Mouse (Mus musculus): ENCODE measurements around the gene Pitx2. TPM values are rescaled to one million over a fixed set of nuclear protein-coding genes. Genes with fewer than 3 reads are reported as not detected.
A peak's percentile ranks its signal among the peaks of the same experiment; 100 is the strongest.

The Pitx2 gene
- polyA plus RNA-seq, 1 experiment, result not detected

- Histone ChIP-seq H3K4me3 (replicated peaks) (peak overlapping the region; percentile 29), H3K4me1 (ENCODE audit: control insufficient read depth) (no peaks in the 10 kb centered on the region; the same call in 1 of the 2 replicates), H3K36me3 (ENCODE audit: control insufficient read depth) (no peaks in the 10 kb centered on the region), H3K27me3 (ENCODE audit: control insufficient read depth) (peaks cover 99% of the 10 kb centered on the region), H3K9me3 (ENCODE audit: control insufficient read depth, low read length) (peaks cover 6% of the 10 kb centered on the region; the same call in 1 of the 2 replicates)
- no peak for TF ChIP-seq GATA1 (IDR thresholded peaks at IDR 0.05; ENCODE audit: low read length)
- TF ChIP-seq TAL1 (IDR thresholded peaks at IDR 0.05; ENCODE audit: low read length), result no peak
Observed at GRCm38 (mm10) chr3:129214146-129214665, 14.5 kb downstream of the Pitx2 start.

GRCm38 (mm10) chr3:129214666-129215161 is 15.0 kb downstream of the Pitx2 start:
- TF ChIP-seq GATA1 (IDR thresholded peaks at IDR 0.05; ENCODE audit: low read length) (no peak), TAL1 (IDR thresholded peaks at IDR 0.05; ENCODE audit: low read length) (no peak)
- Histone ChIP-seq H3K4me1 (ENCODE audit: control insufficient read depth) (no peaks in the 10 kb centered on the region; the same call in 1 of the 2 replicates), H3K36me3 (ENCODE audit: control insufficient read depth) (no peaks in the 10 kb centered on the region), H3K4me3 (replicated peaks) (no peak overlapping the region), H3K27me3 (ENCODE audit: control insufficient read depth) (peaks cover 99% of the 10 kb centered on the region), H3K9me3 (ENCODE audit: control insufficient read depth, low read length) (peaks cover 6% of the 10 kb centered on the region; the same call in 1 of the 2 replicates)

GRCm38 (mm10) chr3:129215241-129215750 is 15.6 kb downstream of the Pitx2 start:
- Histone ChIP-seq H3K27me3 (ENCODE audit: control insufficient read depth) (peaks cover 99% of the 10 kb centered on the region), H3K9me3 (ENCODE audit: control insufficient read depth, low read length) (peaks cover 6% of the 10 kb centered on the region; the same call in 1 of the 2 replicates), H3K4me1 (ENCODE audit: control insufficient read depth) (no peaks in the 10 kb centered on the region; the same call in 1 of the 2 replicates), H3K4me3 (replicated peaks) (no peak overlapping the region), H3K36me3 (ENCODE audit: control insufficient read depth) (no peaks in the 10 kb centered on the region)
- TF ChIP-seq TAL1 (IDR thresholded peaks at IDR 0.05; ENCODE audit: low read length) (no peak), GATA1 (IDR thresholded peaks at IDR 0.05; ENCODE audit: low read length) (no peak)

DNA sequence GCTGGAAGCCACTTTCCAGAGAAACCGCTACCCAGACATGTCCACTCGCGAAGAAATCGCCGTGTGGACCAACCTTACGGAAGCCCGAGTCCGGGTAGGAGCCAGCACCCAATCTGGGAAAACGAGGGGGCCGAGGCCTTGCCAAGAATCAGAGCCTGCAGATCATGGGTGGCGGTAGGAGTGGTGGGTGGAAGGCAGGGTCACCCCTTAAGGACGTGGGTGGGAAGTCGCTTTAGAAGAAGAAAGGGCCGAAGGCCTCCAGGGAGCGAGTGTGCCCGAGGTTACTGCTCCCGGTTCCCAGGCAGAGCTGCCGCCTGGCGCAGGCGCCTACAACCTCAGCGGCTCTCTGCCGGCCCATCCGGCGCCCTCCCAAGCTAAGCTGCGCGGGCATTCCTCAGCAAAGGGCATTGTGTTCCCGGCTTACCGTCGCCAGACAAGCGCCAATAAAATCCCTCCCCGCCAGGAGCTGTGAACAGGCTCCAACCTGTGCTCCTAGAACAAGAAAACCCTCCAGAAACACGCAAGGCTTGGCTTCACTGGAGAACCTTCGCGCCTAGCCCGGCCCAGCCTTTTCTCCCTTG is 16.2 kb downstream of the Pitx2 start:
- Histone ChIP-seq H3K9me3 (ENCODE audit: control insufficient read depth, low read length) (peaks cover 6% of the 10 kb centered on the region; the same call in 1 of the 2 replicates), H3K27me3 (ENCODE audit: control insufficient read depth) (peaks cover 99% of the 10 kb centered on the region), H3K4me3 (replicated peaks) (no peak overlapping the region), H3K4me1 (ENCODE audit: control insufficient read depth) (no peaks in the 10 kb centered on the region; the same call in 1 of the 2 replicates), H3K36me3 (ENCODE audit: control insufficient read depth) (no peaks in the 10 kb centered on the region)
- TF ChIP-seq GATA1 (IDR thresholded peaks at IDR 0.05; ENCODE audit: low read length) (no peak), TAL1 (IDR thresholded peaks at IDR 0.05; ENCODE audit: low read length) (no peak)

DNA sequence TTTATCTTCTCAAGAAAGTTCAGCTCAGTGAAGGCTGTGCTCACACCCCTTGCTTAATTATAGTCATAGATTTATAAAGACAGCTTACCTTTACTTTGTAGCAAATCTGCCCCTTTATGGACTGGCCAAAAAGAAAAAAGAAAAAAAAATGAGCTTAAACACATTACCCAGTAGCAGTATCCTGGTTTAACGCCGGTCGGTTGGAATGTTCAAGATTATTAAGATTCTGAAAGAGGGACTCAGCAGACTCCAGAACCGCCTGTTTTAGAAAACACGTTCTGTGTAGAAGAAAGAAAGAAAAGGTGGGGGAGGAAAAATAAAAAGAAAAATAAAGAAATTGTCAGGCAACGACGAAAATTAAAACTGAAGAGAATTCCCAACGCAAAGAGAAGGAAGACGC is 16.8 kb downstream of the Pitx2 start:
- Histone ChIP-seq H3K9me3 (ENCODE audit: control insufficient read depth, low read length) (peaks cover 6% of the 10 kb centered on the region; the same call in 1 of the 2 replicates), H3K4me1 (ENCODE audit: control insufficient read depth) (no peaks in the 10 kb centered on the region; the same call in 1 of the 2 replicates), H3K27me3 (ENCODE audit: control insufficient read depth) (peaks cover 99% of the 10 kb centered on the region), H3K4me3 (replicated peaks) (no peak overlapping the region), H3K36me3 (ENCODE audit: control insufficient read depth) (no peaks in the 10 kb centered on the region)
- TF ChIP-seq GATA1 (IDR thresholded peaks at IDR 0.05; ENCODE audit: low read length) (no peak), TAL1 (IDR thresholded peaks at IDR 0.05; ENCODE audit: low read length) (no peak)

GRCm38 (mm10) chr3:129216911-129217561 is 17.4 kb downstream of the Pitx2 start:
- no peak for TF ChIP-seq TAL1 (IDR thresholded peaks at IDR 0.05; ENCODE audit: low read length)
- TF ChIP-seq GATA1 (IDR thresholded peaks at IDR 0.05; ENCODE audit: low read length), result no peak
- Histone ChIP-seq H3K4me3 (replicated peaks) (no peak overlapping the region), H3K9me3 (ENCODE audit: control insufficient read depth, low read length) (peaks cover 6% of the 10 kb centered on the region; the same call in 1 of the 2 replicates), H3K27me3 (ENCODE audit: control insufficient read depth) (peaks cover 99% of the 10 kb centered on the region), H3K36me3 (ENCODE audit: control insufficient read depth) (no peaks in the 10 kb centered on the region), H3K4me1 (ENCODE audit: control insufficient read depth) (no peaks in the 10 kb centered on the region; the same call in 1 of the 2 replicates)

- no peaks in the 10 kb centered on the region; the same call in 1 of the 2 replicates for H3K4me1 ChIP-seq (ENCODE audit: control insufficient read depth)
- H3K36me3 ChIP-seq (ENCODE audit: control insufficient read depth), result no peaks in the 10 kb centered on the region
- H3K4me3 ChIP-seq (replicated peaks), result no peak overlapping the region
- peaks cover 6% of the 10 kb centered on the region; the same call in 1 of the 2 replicates for H3K9me3 ChIP-seq (ENCODE audit: control insufficient read depth, low read length)
- no peak for TF ChIP-seq GATA1 (IDR thresholded peaks at IDR 0.05; ENCODE audit: low read length)
- TF ChIP-seq TAL1 (IDR thresholded peaks at IDR 0.05; ENCODE audit: low read length), result no peak
- H3K27me3 ChIP-seq (ENCODE audit: control insufficient read depth), result peaks cover 99% of the 10 kb centered on the region
Observed at GRCm38 (mm10) chr3:129217862-129218370, 18.2 kb downstream of the Pitx2 start.

DNA sequence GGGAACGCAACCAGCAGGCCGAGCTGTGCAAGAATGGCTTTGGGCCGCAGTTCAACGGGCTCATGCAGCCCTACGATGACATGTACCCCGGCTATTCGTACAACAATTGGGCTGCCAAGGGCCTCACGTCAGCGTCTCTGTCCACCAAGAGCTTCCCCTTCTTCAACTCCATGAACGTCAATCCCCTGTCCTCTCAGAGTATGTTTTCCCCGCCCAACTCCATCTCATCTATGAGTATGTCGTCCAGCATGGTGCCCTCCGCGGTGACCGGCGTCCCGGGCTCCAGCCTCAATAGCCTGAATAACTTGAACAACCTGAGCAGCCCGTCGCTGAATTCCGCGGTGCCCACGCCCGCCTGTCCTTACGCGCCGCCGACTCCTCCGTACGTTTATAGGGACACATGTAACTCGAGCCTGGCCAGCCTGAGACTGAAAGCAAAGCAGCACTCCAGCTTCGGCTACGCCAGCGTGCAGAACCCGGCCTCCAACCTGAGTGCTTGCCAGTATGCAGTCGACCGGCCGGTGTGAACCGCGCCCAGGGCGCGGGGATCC is 18.8 kb downstream of the Pitx2 start:
- Histone ChIP-seq H3K4me1 (ENCODE audit: control insufficient read depth) (no peaks in the 10 kb centered on the region; the same call in 1 of the 2 replicates), H3K9me3 (ENCODE audit: control insufficient read depth, low read length) (peaks cover 6% of the 10 kb centered on the region; the same call in 1 of the 2 replicates), H3K36me3 (ENCODE audit: control insufficient read depth) (no peaks in the 10 kb centered on the region), H3K27me3 (ENCODE audit: control insufficient read depth) (peaks cover 99% of the 10 kb centered on the region), H3K4me3 (replicated peaks) (no peak overlapping the region)
- TF ChIP-seq GATA1 (IDR thresholded peaks at IDR 0.05; ENCODE audit: low read length) (no peak), TAL1 (IDR thresholded peaks at IDR 0.05; ENCODE audit: low read length) (no peak)

All from erythroblast, embryonic 14.5 days (primary cell).